Mouse (Mus musculus) right cerebral cortex, postnatal 4 days (tissue): ENCODE measurements around the gene Tnnt1.
A peak's percentile ranks its signal among the peaks of the same experiment; 100 is the strongest.
"Not testable (repeated sequence)": the region's sequence is repeated elsewhere in the genome, so short reads cannot be mapped to it uniquely, and the experiment has no call there.

Source experiments
- DNase-seq: peaks from one replicate; pipeline ENCODE4 v3.0.0-alpha.2; 2022

The Tnnt1 gene

DNA sequence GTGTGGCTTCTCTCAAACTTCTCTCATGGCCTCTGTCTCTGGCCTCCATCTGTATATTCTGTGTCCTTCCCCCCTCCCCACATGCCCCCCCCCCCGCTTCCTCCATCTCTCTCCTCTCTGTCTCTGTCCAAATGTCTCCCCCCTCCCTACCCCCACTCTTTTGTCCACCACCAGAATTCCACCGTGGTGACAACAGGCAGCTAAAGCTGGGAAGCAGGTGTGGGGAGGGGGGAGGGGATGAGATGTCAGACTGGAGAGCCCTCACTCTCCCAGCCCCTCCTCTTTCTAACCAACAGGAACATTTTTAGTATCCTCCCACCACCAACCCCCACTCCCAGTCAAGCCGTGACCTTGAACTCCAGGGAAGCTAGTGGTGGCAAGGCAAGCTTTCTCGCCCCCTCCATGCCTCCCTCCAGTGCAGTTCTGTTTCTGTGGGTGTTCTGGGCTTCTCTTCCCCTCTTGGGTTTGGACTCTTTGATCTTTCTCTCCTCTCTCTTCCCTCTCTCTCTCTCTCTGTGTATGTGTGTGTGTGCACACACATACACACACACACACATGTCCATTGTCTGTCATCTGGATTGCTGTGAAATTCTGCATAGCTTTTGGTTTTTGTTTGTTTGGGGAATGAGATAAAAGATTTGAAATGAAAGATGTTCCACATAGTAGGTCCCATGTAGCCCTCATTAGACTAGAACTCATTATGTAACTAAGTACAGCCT, at the start of gene Tnnt1:
Tnnt1 (minus strand) TSS at position 51 of the 719 bp plus-strand sequence.
- no peak for DNase-seq

- DNase-seq, result no peak
Measured at GRCm38 (mm10) chr7:4562660-4563059, 46.5 kb upstream of the Tnnt1 start.

DNA sequence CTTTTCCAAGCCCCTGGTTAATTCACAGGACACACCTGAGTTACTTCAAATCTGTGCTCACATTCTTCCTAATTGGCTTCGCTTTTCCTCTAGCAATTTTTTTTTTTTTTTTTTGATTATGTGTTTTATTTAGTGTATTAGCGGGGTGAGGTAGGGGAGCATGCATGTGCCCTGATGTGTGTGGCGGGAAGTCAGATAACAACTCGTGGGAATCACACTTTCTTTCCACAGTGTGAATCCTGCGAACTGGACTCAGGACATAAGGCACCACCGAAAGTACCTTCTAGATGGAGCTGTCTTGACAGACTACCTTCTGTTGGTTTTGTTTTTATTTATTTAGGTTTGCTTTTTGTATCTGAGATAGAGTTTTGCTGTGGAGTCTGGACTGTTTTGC, 41.0 kb upstream of the Tnnt1 start:
- DNase-seq, result no peak

- DNase-seq, result peak; percentile 90
Measured at GRCm38 (mm10) chr7:4556256-4557166, 40.3 kb upstream of the Tnnt1 start.

GRCm38 (mm10) chr7:4547221-4547641, 31.0 kb upstream of the Tnnt1 start, which contains the start of gene Syt5:
Gene Syt5 (minus strand): TSS chr7:4547541.
- DNase-seq, result peak; percentile 88

DNA sequence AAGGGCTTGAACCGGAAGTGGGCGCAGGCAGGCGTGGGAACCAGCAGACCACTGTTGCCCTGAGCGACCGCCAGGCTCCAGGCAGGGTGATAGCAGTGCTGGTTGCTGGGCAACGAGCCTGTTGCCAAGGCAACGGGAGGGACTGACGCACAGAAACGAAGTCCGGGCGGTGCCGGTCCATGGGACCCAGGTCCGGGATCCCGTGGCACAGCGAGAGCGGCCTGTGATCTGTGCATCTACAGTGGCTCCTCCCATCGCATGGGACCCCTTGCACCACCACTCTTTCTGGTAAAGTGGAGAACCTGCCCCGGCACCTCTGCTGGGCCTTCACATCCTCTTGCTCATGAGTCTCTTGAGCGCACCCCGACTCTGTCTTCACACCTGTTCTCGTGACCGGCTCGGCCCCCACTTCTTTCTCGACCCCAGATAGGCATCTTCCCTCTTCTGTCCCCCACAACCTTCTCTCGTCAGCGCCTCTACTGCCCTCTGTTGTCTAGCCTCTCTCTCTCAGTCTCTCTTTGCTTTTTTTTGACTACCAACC, 30.5 kb upstream of the Tnnt1 start:
- peak; percentile 96 for DNase-seq

DNA sequence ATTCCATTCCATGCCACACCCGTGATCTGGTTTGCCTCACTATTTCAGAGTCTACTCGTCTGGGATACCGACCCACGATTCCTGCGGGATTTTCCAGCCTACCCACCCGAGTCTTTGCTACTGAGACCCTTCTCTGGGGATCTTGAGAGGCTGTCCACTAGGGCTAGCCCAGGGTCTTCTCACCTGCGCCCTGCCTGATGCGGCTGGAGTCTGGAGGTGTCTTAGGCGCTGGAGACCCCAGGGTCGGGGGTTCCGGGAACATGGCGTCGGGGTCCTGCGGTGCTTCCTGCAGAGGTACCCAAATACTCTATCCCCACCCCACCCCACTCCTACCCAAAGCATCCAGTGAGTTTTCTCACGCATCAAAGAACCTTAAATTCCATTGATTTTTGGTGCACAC, 29.9 kb upstream of the Tnnt1 start:
- DNase-seq, result no peak

- DNase-seq, result no peak
Measured at GRCm38 (mm10) chr7:4542013-4542412, 25.8 kb upstream of the Tnnt1 start.

- DNase-seq, result no peak
Measured at GRCm38 (mm10) chr7:4541344-4541743, 25.2 kb upstream of the Tnnt1 start.

GRCm38 (mm10) chr7:4539019-4539418, 22.8 kb upstream of the Tnnt1 start:
- DNase-seq, result no peak

- no peak for DNase-seq
Measured at GRCm38 (mm10) chr7:4537181-4537580, 21.0 kb upstream of the Tnnt1 start.

- no peak for DNase-seq
Measured at GRCm38 (mm10) chr7:4536369-4536768, 20.2 kb upstream of the Tnnt1 start.

DNA sequence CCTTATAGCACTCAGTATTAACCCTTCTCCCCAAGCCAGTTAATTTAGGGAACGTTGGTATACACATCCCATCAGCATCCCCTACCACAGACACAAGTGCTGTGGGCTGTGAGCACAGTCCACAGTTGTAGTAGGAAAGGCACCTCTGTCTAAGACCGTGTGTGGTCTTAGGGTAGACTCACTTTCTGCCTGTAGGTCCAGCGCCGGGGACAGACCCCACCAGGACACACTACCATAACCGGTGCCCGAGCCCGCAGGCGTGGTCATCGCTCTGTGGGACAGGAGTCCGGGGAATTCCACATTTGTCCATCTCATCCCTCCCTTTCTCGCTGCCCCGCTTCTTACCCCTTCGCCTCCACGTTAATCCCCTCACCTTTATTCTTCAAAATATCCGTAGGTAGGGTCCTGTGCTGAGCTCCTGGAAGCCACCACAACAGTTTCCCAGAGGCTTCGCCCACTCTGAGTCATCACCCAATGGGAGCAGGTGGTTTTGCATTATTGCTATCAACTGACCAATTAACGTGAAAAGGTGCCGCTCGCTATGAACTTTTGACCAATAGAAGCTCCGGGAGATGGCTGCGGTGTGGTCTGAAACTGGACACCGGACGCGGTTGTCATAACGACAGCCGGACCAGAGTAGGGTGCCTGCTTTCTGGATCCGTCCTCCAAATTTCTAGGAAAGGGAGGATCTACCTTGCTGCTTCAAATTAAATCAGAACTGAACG, 16.0 kb upstream of the Tnnt1 start, which contains the start of gene Dnaaf3:
Dnaaf3 (minus strand) TSS at position 449 of the 725 bp plus-strand sequence.
- DNase-seq, result no peak

GRCm38 (mm10) chr7:4530166-4530565, 14.0 kb upstream of the Tnnt1 start:
- not testable (repeated sequence) for DNase-seq

DNA sequence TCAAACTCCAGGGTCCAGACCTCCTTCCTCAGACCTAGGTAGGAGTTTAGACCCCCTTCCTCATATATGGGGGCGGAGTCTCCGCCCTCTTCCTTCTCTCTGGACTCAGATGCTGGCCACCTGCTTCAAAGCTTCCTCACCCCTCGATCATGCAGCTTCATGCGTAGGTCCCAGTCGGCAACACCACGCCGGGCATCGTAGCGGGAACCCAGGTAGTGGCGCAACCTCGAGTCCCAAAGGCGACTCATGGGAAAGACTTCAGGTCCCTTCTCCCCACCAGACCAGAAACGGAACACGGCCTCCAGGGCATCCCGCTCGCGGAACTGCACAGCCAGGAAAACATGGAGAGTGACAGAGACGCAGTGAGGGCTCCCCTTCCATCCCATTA, 11.1 kb upstream of the Tnnt1 start:
- DNase-seq, result no peak

DNA sequence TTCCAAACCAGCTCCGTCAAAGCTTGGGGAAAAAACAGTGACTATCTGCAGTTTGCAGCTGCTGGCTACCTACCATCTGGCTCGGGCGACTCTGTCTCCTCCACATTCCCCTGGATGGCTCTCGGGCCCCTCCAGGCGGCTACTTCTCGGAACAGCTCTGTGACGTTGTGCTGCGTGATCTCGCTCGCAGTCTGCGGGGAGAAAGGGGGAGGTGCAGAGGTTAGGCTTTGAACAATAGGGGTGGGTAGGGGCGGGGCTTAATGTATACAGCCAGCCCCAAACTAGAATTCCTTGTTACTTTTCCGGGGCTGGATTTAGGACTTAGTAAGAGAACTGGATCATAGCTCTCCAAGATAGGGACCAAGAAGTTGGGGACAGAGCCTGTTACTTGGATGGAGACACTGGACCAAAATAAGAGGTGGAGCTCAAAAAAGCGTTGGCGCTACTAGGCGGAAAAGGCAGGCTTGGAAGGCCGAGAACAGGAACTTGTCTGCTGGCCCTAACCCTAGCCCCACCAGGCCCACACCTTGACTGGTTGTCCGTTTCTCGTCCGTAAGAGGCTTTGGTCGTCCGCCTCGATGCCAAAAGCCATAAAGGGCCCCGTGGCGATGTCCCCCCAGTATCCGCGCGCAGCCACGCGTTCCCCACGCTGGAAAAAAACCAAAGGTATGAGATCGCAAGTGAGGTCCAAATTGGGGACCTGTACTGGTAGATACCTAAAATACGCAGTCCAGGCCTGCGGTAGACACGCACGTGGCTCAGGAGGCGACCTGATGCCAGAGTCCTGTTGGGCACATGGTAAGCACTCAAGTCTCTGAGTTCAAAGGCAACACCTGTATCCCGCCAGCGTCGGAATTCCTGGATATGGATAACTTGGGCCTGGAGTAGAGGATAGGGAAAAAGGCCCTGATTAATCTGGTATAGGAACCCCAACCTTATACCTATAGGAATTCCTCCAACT, 10.4 kb upstream of the Tnnt1 start:
- peak; percentile 76 for DNase-seq

GRCm38 (mm10) chr7:4524212-4524922, 8.2 kb upstream of the Tnnt1 start, which contains the start of gene Tnni3:
Gene Tnni3 (minus strand): TSS chr7:4524229.
- peak; percentile 46 for DNase-seq

DNA sequence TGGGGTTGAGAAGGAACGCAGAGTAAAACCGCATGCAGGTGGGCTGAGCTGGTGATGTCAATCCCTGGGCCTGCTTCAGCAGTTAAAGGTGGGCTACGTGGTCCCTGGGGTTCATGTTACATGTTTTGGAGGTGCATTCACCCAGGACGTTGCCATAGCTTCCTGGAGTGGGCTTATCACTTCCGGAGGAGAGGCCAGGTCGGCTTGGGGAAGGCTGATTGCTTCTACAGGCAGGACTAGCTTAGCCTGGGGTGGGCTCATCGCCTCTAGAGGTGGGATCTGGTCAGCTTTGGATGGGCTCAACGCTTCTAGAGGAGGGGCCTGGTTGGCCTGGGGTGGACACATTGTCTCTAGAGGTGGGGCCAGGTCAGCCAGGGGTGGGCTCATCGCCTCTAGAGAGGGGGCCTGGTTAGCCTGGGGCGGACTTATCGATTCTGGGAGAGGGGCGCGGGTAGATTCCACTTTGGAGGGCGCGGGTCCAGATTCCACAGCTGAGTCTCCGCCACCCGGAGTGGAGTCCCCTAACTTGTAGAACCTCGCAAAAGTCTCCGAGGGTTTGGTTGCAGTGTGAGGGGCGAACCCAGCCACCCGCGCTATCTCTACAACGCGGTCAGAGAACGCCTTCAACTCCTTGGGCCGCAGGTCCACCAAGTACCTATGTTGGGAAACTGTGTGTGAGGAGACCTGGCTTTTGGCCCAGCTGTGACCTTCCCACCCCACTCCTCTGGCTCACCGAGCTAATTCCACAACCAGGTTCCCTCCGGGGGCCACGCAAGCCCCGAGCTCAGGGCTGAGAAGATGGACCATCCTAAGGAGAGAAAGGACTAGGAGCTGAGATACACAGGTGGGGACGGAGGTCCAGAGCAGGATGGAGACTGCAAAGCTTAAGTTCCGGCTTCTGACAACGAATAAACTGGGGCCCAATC, 7.3 kb upstream of the Tnnt1 start:
- no peak for DNase-seq

- DNase-seq, result no peak
Measured at GRCm38 (mm10) chr7:4522292-4522691, 6.1 kb upstream of the Tnnt1 start.
